Mouse (Mus musculus): Measurements from ENCODE around the gene Gm45785. TPM values are rescaled to one million over a fixed set of nuclear protein-coding genes. Genes with fewer than 3 reads are reported as not detected.

The Gm45785 gene
- polyA plus RNA-seq, 1 experiment from 2014 or later, result not detected

GRCm38 (mm10) chr7:140860728-140861127, 4.6 kb upstream of the Gm45785 start:
- Histone ChIP-seq H3K27me3 (ENCODE audit: control insufficient read depth, insufficient read depth, low read length) (no peaks in the 10 kb centered on the region), H3K4me3 (replicated peaks; ENCODE audit: low read length) (no peak overlapping the region), H3K9me3 (ENCODE audit: control insufficient read depth, low read length) (no peaks in the 10 kb centered on the region), H3K27ac (no peak overlapping the region), H3K4me1 (replicated peaks; ENCODE audit: control insufficient read depth, insufficient read depth, low read length) (peaks cover 19% of the 10 kb centered on the region), H3K4me2 (replicated peaks) (no peak overlapping the region), H3K36me3 (replicated peaks; ENCODE audit: control insufficient read depth, insufficient read depth) (peaks cover 71% of the 10 kb centered on the region), H3K9ac (no peak overlapping the region)
- DNase-seq (ENCODE audit: low spot score) (no peak), ATAC-seq (ENCODE audit: low FRiP score) (no peak)
- 89% methylated on average over 5 of the region's 5 CpGs for WGBS

DNA sequence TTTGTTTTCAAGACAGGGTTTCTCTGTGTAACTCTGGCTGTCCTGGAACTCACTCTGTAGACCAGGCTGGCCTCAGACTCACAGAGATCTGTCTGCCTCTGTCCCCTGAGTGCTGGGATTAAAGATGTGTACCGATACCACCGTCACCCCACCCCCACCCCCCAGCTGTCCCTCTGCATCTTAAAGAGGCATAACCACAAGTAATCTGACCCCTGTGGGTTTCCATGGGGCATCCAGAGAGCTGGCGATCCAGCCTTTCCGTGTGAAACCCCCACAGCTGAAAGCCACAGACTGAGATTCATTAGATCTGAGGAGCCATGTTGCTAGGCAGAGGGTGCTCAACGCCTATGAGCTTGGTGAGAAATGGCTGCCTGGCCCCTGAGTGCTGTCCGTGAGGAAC, 3.9 kb upstream of the Gm45785 start:
- Histone ChIP-seq H3K4me2 (replicated peaks) (no peak overlapping the region), H3K4me1 (replicated peaks; ENCODE audit: control insufficient read depth, insufficient read depth, low read length) (peaks cover 25% of the 10 kb centered on the region), H3K27me3 (ENCODE audit: control insufficient read depth, insufficient read depth, low read length) (no peaks in the 10 kb centered on the region), H3K9ac (no peak overlapping the region), H3K36me3 (replicated peaks; ENCODE audit: control insufficient read depth, insufficient read depth) (peaks cover 65% of the 10 kb centered on the region), H3K9me3 (ENCODE audit: control insufficient read depth, low read length) (no peaks in the 10 kb centered on the region), H3K27ac (no peak overlapping the region), H3K4me3 (replicated peaks; ENCODE audit: low read length) (no peak overlapping the region)
- DNase-seq (ENCODE audit: low spot score) (no peak), ATAC-seq (ENCODE audit: low FRiP score) (no peak)
- WGBS, result 73% methylated on average over 6 of the region's 6 CpGs

DNA sequence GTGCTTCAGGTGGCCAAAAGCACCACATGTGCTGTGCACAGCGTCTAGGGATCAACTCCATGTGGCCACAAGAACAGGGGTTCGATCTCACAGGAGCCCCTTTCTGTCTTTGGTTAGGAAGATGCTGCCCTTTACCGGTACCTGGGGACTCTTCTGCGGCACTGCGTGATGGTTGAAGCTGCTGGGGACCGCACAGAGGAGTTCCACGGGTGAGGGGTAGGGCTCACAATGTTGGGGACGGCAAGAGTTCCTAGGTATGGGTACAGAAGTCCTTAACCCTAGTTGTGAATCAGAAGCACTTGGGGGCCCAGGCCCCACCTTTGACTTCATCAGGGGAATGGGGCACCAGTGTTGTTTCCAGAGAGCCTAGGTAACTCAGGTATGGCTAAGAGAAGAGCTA, 2.6 kb upstream of the Gm45785 start:
- WGBS, result 94% methylated on average over 8 of the region's 8 CpGs
- no peak for ATAC-seq (ENCODE audit: low FRiP score)
- H3K36me3 ChIP-seq (replicated peaks; ENCODE audit: control insufficient read depth, insufficient read depth), result peaks cover 64% of the 10 kb centered on the region
- no peak for DNase-seq (ENCODE audit: low spot score)
- H3K4me1 ChIP-seq (replicated peaks; ENCODE audit: control insufficient read depth, insufficient read depth, low read length), result peaks cover 27% of the 10 kb centered on the region
- H3K4me2 ChIP-seq (replicated peaks), result peak overlapping the region; percentile 83
- H3K9me3 ChIP-seq (ENCODE audit: control insufficient read depth, low read length), result no peaks in the 10 kb centered on the region
- no peaks in the 10 kb centered on the region for H3K27me3 ChIP-seq (ENCODE audit: control insufficient read depth, insufficient read depth, low read length)
- H3K9ac ChIP-seq, result peak overlapping the region; percentile 38; the same call in 1 of the 2 replicates
- peak overlapping the region; percentile 83 for H3K4me3 ChIP-seq (replicated peaks; ENCODE audit: low read length)
- no peak overlapping the region for H3K27ac ChIP-seq

DNA sequence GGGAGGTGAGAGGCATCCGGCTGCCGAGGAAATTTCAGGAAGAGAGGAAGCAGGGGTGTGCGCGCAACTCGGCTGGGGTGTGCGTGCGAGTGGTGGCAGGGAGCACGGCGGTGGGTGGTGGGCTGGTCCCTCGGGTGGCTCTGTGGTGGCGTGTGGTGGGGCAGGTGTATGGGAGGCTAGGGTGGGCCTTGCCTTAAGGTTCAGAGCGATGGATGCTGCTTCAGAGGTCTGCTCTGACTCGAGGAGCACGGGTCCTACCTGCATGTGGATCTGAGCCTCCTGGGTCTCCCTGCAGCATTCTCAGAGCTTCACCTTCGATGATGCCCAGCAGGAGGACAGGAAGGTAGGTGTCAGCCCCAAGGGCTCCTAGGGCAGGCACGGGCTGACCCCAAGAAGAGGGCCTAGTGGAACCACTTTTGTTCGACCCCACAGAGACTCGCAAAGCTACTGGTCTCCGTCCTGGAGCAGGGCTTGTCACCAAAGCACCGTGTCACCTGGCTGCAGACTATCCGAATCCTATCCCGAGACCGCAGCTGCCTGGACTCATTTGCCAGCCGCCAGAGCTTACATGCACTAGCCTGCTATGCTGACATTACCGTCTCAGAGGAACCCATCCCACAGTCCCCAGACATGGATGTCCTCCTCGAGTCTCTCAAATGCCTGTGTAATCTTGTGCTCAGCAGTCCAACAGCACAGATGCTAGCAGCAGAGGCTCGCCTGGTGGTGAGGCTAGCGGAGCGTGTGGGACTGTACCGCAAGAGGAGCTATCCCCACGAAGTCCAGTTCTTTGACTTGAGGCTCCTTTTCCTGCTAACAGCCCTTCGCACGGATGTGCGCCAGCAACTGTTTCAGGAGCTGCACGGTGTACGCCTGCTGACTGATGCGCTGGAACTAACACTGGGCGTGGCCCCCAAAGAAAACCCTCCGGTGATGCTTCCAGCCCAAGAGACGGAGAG, 1.7 kb upstream of the Gm45785 start, which contains the start of gene Bet1l:
TSS of gene Bet1l (minus strand) at position 28 of the 956 bp plus-strand sequence.
- Histone ChIP-seq H3K36me3 (replicated peaks; ENCODE audit: control insufficient read depth, insufficient read depth) (peaks cover 64% of the 10 kb centered on the region), H3K9ac (peak within 1 kb of the TSS; percentile 97), H3K4me1 (replicated peaks; ENCODE audit: control insufficient read depth, insufficient read depth, low read length) (peaks cover 27% of the 10 kb centered on the region), H3K27ac (peak within 1 kb of the TSS; percentile 89), H3K9me3 (ENCODE audit: control insufficient read depth, low read length) (no peaks in the 10 kb centered on the region), H3K27me3 (ENCODE audit: control insufficient read depth, insufficient read depth, low read length) (no peaks in the 10 kb centered on the region), H3K4me3 (replicated peaks; ENCODE audit: low read length) (peak within 1 kb of the TSS; percentile 83), H3K4me2 (replicated peaks) (peak within 1 kb of the TSS; percentile 83)
- WGBS, result 37% methylated on average over 40 of the region's 40 CpGs
- ATAC-seq (ENCODE audit: low FRiP score), result peak; percentile 49
- DNase-seq (ENCODE audit: low spot score), result no peak

DNA sequence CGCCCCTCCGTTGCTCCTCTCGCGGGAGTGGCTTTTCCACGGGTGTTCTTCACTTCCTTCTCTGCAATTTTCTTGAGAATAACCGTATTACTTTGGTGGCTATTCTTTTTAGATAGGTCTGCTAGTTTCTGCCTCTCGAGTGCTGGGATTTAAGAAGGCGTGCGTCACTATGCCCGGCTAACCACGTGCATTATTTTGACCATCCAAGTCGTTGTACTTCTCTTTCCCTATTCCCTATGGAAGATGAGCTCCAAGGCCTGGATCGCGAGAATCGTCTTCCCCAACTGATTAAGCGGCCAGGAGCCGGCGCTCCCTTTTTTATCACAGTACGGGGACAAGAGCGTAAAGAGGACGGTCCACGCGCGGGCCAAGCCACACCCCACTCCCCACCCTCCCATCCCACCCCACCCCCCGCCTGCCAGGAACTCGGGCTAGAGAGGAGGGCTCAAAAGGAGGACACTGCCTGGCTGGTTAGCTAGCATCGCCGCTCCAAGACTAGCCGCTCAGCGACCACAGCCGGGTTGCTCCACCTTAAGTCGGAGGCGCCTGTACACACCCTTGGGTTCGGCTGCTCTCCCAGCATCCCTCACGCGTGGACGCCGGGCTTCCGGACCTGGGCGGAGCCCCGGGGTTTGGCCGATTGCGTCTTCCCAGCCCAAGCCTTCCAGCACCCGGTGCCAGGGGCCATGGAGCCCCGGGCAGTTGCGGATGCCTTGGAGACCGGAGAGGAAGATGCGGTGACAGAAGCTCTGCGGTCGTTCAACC, 836 bp upstream of the Gm45785 start, which contains the start of gene Ric8a:
TSS of gene Ric8a (plus strand) at position 173 of the 765 bp plus-strand sequence.
- WGBS, result 0% methylated on average over 49 of the region's 50 CpGs

GRCm38 (mm10) chr7:140855181-140855580, 950 bp downstream of the Gm45785 start:
- Histone ChIP-seq H3K4me3 (replicated peaks; ENCODE audit: low read length) (peak overlapping the region; percentile 83), H3K9me3 (ENCODE audit: control insufficient read depth, low read length) (no peaks in the 10 kb centered on the region), H3K4me2 (replicated peaks) (peak overlapping the region; percentile 83), H3K4me1 (replicated peaks; ENCODE audit: control insufficient read depth, insufficient read depth, low read length) (peaks cover 27% of the 10 kb centered on the region), H3K36me3 (replicated peaks; ENCODE audit: control insufficient read depth, insufficient read depth) (peaks cover 54% of the 10 kb centered on the region), H3K9ac (peak overlapping the region; percentile 97), H3K27ac (no peak overlapping the region), H3K27me3 (ENCODE audit: control insufficient read depth, insufficient read depth, low read length) (no peaks in the 10 kb centered on the region)
- DNase-seq (ENCODE audit: low spot score) (no peak), ATAC-seq (ENCODE audit: low FRiP score) (no peak)
- WGBS, result 81% methylated on average over 9 of the region's 9 CpGs

More for the DNA sequence above, 836 bp upstream of the Gm45785 start, which contains the start of gene Ric8a:
- DNase-seq (ENCODE audit: low spot score), result peak; percentile 70
- ATAC-seq (ENCODE audit: low FRiP score), result peak; percentile 78
- Histone ChIP-seq H3K27ac (peak within 1 kb of the TSS; percentile 89), H3K27me3 (ENCODE audit: control insufficient read depth, insufficient read depth, low read length) (no peaks in the 10 kb centered on the region), H3K36me3 (replicated peaks; ENCODE audit: control insufficient read depth, insufficient read depth) (peaks cover 64% of the 10 kb centered on the region), H3K9me3 (ENCODE audit: control insufficient read depth, low read length) (no peaks in the 10 kb centered on the region), H3K4me1 (replicated peaks; ENCODE audit: control insufficient read depth, insufficient read depth, low read length) (peaks cover 27% of the 10 kb centered on the region), H3K9ac (peak within 1 kb of the TSS; percentile 97), H3K4me2 (replicated peaks) (peak within 1 kb of the TSS; percentile 83), H3K4me3 (replicated peaks; ENCODE audit: low read length) (peak within 1 kb of the TSS; percentile 83)

- no peak overlapping the region for H3K4me3 ChIP-seq (replicated peaks; ENCODE audit: low read length)
- H3K4me2 ChIP-seq (replicated peaks), result no peak overlapping the region
Observed at GRCm38 (mm10) chr7:140854483-140854882, 1.6 kb downstream of the Gm45785 start.

DNA sequence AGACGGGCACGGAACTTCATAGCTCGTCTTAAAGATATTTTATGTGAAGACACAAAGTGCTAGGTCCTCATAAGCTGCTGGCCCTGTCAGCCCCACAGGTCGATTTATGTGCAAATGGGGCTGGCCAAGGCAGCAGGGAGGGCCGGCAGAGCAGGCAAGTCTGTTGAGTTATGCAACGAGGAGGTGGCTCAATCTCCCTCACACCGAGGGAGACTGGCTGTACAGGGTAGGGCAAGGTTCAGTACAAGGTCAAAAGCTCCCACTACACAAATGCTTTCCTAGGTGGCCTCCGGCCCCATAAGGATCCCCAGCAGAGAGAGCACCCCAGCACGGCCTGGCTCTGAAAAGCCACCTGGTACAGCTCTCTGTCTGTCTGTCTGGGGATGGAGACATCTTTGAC, 2.7 kb downstream of the Gm45785 start:
- Histone ChIP-seq H3K4me1 (replicated peaks; ENCODE audit: control insufficient read depth, insufficient read depth, low read length) (peaks cover 16% of the 10 kb centered on the region), H3K27me3 (ENCODE audit: control insufficient read depth, insufficient read depth, low read length) (no peaks in the 10 kb centered on the region), H3K9me3 (ENCODE audit: control insufficient read depth, low read length) (no peaks in the 10 kb centered on the region), H3K4me3 (replicated peaks; ENCODE audit: low read length) (no peak overlapping the region), H3K9ac (no peak overlapping the region), H3K36me3 (replicated peaks; ENCODE audit: control insufficient read depth, insufficient read depth) (peaks cover 37% of the 10 kb centered on the region), H3K4me2 (replicated peaks) (no peak overlapping the region), H3K27ac (no peak overlapping the region)
- WGBS, result 86% methylated on average over 9 of the region's 9 CpGs
- ATAC-seq (ENCODE audit: low FRiP score) (no peak), DNase-seq (ENCODE audit: low spot score) (no peak)

More at GRCm38 (mm10) chr7:140854483-140854882, 1.6 kb downstream of the Gm45785 start:
- 95% methylated on average over 18 of the region's 18 CpGs for WGBS
- Histone ChIP-seq H3K4me1 (replicated peaks; ENCODE audit: control insufficient read depth, insufficient read depth, low read length) (peaks cover 27% of the 10 kb centered on the region), H3K9ac (no peak overlapping the region), H3K27me3 (ENCODE audit: control insufficient read depth, insufficient read depth, low read length) (no peaks in the 10 kb centered on the region), H3K27ac (no peak overlapping the region), H3K36me3 (replicated peaks; ENCODE audit: control insufficient read depth, insufficient read depth) (peaks cover 48% of the 10 kb centered on the region), H3K9me3 (ENCODE audit: control insufficient read depth, low read length) (no peaks in the 10 kb centered on the region)
- no peak for ATAC-seq (ENCODE audit: low FRiP score)
- DNase-seq (ENCODE audit: low spot score), result no peak

GRCm38 (mm10) chr7:140851916-140852315, 4.2 kb downstream of the Gm45785 start:
- H3K4me2 ChIP-seq (replicated peaks), result no peak overlapping the region
- H3K4me3 ChIP-seq (replicated peaks; ENCODE audit: low read length), result no peak overlapping the region
- no peaks in the 10 kb centered on the region for H3K27me3 ChIP-seq (ENCODE audit: control insufficient read depth, insufficient read depth, low read length)
- H3K27ac ChIP-seq, result no peak overlapping the region
- ATAC-seq (ENCODE audit: low FRiP score), result no peak
- H3K4me1 ChIP-seq (replicated peaks; ENCODE audit: control insufficient read depth, insufficient read depth, low read length), result peaks cover 8% of the 10 kb centered on the region
- H3K9me3 ChIP-seq (ENCODE audit: control insufficient read depth, low read length), result no peaks in the 10 kb centered on the region
- H3K36me3 ChIP-seq (replicated peaks; ENCODE audit: control insufficient read depth, insufficient read depth), result peaks cover 36% of the 10 kb centered on the region
- 93% methylated on average over 4 of the region's 4 CpGs for WGBS
- no peak overlapping the region for H3K9ac ChIP-seq
- DNase-seq (ENCODE audit: low spot score), result no peak

Measured in hindbrain, embryonic 14.5 days (tissue).